Mouse (Mus musculus) lung, postnatal 10 days (tissue): ENCODE data around the gene Apbb1ip.
A peak's percentile ranks its signal among the peaks of the same experiment; 100 is the strongest.

Source experiments
- DNase-seq: peaks from one replicate; pipeline ENCODE4 v3.0.0; 2021

Gene Apbb1ip

DNA sequence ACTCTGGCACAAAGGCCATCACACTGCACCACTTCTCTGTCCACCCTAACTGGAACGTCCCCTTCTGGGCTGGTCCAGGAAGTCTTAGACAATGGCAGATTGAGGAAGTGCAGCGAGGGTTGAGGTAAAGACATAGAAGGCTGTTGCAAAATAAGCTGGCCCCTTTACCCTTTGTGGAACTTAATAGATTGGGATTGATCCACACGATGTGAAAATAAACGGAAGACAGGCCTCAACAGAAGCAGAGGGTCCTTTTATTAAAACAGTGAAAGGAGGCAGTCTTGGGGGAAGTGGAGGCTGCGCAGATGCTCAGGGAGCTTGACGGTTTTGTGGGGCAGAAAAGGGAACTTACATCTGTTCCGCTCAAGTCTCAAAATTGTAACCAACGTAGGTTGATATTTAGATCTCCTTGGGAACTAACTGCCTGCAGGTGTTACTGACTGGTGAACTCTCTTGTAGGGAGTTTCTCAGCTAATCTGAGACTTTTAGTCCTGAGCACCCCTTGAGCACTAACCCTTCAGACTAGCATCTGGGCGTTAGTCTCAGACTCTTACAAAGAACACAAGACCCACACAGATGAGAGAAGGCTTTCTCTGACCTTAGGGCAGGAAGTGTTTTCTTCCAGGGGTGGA is at the start of gene Apbb1ip:
Gene Apbb1ip, plus strand, starts transcription at position 546 of the 632 bp plus-strand sequence.
- peak; percentile 30 for DNase-seq

GRCm38 (mm10) chr2:22727113-22727512 is 46.8 kb upstream of the Apbb1ip start:
- DNase-seq = no peak

GRCm38 (mm10) chr2:22736134-22736533 is 37.8 kb upstream of the Apbb1ip start:
- no peak for DNase-seq

- DNase-seq = no peak
Observed at GRCm38 (mm10) chr2:22739369-22739768, 34.5 kb upstream of the Apbb1ip start.

DNA sequence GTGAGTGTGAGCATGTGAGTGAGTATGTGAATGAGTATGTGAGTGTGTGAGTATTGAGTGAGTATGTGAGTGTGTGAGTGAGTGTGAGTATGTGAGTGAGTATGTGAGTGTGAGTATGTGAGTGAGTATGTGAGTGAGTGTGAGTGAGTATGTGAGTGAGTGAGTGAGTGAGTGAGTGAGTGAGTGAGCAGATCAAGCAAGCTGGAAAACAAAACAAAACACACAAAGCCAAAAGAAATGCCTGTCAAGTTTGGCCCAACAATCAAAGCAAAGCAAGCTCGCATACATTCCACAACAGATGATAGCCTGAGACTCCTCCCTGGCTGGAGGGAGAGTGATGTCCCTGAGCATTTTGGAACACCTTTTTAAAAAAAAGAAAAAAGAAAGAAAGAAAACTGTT is 33.5 kb upstream of the Apbb1ip start:
- DNase-seq = no peak

- no peak for DNase-seq
Observed at GRCm38 (mm10) chr2:22741222-22741621, 32.7 kb upstream of the Apbb1ip start.

GRCm38 (mm10) chr2:22744121-22744761 is 29.7 kb upstream of the Apbb1ip start:
- peak; percentile 20 for DNase-seq

GRCm38 (mm10) chr2:22744876-22745275 is 29.0 kb upstream of the Apbb1ip start:
- no peak for DNase-seq

DNA sequence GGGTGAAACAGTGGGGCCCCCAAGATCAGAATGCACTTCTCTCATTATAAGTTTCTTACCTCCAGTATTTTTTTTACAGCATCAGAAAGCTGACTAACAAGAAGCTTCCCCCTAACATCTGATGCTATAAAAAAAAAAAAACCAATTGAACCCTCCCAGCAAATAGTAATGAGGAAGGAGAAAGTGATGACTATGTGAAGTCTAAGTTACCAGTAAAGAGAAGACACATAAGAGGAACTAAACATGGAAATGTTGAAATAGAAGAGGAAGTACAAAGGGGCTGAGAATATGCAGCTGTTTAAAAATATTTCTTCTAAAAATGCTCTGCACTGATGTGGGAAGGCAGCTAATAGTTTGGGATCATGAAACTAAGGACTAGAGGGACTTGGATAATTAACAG is 27.1 kb upstream of the Apbb1ip start:
- no peak for DNase-seq

DNA sequence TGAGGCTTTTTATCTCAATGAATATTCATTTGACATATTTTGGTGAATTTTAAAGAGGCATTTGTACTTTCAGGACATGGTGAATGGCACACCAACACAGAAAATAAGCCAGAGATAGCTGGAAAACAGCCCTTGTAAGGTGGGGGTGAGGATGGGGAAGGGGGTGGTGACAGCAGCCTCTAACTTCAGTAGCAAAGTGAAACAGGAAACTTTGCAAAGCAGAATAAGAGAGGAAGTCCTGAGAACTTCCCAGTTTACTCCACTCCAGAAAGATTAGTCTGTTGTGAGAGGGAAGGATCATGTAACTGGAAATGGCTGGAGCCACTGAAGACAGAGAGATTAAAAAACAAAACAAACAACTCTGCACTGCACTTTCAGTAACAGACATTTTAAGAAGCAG is 26.0 kb upstream of the Apbb1ip start:
- DNase-seq = no peak

DNA sequence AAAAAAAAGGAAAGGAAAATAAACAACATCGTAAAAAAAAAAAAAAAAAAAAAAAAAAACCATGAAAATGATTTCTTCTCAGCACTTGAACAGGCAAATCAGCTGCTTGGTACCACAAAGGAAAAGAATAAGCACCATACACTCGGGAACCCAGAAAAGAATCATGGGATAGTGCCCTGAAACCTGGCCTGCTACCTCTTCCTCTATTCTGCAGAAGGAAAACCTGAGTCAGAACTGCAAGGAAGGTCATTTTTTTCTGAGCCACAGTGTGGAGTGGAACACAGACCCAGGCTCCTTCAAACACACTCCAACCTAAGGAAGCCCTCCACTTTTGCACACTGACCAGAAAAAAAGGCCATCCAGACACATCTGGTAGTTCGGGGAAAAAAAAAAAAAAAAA is 24.1 kb upstream of the Apbb1ip start:
- DNase-seq = no peak

GRCm38 (mm10) chr2:22752492-22752891 is 21.4 kb upstream of the Apbb1ip start:
- DNase-seq = no peak

DNA sequence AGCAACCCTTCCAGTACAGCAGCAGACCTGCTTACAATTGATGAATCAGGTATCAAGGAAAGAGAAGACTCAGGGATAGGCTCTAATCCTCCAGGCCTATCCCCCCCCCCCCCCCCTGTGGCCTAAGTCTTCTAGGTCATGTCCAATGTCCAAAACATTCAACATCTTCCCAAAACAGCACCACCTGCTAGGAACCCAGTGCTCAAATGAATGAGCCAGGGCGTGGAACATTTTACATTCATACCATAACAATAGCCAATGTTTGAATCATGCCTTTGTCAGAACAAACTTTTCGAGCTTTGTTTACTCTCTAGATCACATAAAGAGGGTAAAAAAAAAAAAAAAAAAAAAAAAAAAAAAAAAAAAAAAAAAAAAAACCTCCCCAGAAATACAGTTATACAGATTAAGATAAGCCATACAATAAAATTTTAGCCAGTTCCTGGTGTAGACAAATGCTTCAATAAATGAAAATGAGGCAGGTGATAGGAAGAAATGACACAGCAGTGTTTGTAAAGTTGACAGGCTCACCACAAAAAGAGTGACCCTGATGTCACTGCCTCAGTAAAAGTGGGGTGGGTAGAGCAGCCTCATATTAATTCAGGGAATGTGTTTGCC is 20.3 kb upstream of the Apbb1ip start:
- DNase-seq = no peak

DNA sequence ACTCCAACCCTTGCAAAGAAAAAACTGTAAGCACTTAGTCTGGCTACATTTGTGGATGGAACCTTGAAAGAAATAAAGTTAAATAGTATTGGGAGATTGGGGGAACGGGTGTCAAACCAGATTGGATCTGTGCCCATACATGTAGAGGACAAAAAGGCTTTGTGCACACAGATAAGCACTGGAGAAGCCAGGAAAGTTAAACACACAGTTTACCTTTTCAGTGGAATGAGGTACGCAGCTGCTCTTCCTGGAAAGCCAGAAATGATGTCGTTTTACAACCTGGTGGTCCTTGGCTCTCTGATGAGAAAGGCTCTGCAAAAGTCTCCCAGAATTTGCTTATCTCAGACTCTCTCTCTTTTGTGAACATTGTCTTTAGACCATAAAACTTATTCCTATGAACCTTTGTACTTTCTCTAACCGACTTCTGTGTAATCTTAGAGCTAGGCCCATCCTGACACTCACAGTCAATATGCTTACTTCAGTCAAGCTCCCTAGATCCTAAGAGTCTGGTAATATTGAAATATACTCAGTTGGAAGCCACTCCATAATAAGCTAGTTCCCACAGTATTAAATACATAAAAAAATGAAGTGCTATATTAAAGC is 19.6 kb upstream of the Apbb1ip start:
- DNase-seq = no peak

- DNase-seq = no peak
Observed at GRCm38 (mm10) chr2:22755561-22755960, 18.3 kb upstream of the Apbb1ip start.

DNA sequence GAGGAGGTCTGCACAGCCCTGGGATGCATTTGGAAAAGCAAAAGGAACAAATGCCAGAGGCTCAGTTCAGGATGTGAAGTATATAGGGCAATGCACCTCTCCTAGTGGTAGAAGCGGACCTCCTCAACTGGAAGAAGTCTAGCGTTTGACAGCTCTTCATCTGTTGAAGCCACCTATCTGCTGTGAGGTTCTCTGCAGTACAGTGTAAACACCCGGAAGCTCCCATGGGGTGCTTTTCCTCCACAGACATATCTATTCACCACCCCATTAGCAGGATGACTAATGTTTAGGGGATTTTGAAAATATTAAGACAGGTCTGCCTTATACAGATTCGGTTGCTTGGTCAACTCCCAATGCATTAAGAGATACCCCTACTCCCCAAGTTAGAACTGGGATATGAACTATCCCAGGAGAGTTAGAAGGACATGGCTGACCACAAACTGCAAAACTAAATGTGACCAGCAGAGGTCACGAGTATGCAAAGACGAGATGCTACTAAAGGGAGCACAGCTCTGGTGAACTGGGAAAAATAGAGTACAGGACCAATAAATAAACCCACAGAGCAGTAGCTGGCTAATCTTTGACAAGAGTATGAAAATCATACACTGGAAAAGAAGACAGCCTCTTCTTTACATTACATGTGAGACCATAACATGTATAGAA is 15.5 kb upstream of the Apbb1ip start:
- DNase-seq = peak; percentile 76

- DNase-seq = no peak
Observed at GRCm38 (mm10) chr2:22760452-22760851, 13.4 kb upstream of the Apbb1ip start.

GRCm38 (mm10) chr2:22761103-22761521 is 12.8 kb upstream of the Apbb1ip start:
- DNase-seq = no peak

DNA sequence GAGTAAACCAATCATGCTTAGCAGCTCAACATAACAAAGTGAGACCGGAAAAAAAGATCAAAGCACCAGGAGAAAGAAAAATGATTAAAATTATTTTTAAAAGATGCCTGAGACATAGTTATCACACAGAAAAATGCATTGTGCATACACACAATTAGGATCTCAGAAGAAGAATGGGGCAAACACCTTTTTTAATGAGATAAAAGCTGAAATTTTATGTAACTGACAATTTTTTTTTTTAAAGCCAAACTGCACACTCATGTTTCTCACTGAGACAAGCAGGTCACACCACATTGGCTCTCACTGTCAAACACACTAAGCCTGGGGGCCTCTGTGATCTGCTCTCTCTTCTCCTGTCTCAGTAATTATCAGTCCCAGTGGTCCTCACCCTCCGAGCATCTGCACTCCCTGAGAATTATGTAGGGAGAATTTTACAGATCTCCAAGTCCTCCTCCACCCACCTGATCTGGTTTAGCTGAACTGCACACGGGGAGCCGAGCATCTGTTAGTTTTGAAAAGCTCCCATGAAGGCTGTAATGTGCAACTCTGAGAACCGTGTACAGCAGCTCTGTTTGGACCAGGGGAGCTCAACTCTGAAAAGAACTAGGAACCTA is 9.0 kb upstream of the Apbb1ip start:
- no peak for DNase-seq

- peak; percentile 8 for DNase-seq
Observed at GRCm38 (mm10) chr2:22771311-22771710, 2.6 kb upstream of the Apbb1ip start.

DNA sequence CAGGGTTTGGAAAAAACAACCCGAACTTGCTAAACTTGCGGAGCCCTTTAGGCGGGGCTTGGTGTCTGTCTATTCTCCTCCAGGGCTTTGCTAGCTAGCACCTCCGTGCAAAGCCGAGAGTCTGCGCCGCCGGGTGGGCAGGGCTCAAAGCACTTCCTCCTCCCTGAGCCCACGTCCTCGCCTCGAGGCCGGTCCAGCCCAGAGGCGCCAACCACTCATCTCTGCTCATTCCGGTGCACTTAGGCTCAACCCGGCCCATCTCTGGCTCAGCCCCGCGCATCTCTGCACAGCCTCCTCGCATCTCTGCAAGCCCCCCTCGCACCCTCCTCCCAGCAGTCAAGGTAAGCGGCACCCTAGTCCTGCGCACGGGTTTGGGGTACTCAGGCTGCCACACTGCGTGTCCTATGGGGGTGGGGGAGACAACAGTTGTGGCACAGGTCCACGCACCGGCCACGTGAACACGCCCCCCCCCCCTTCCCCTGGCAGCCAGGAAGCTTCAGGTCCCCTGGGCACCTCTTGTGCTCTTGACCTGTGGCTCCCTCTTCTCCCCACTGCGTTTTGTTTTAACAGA is 372 bp downstream of the Apbb1ip start:
- peak; percentile 73 for DNase-seq

DNA sequence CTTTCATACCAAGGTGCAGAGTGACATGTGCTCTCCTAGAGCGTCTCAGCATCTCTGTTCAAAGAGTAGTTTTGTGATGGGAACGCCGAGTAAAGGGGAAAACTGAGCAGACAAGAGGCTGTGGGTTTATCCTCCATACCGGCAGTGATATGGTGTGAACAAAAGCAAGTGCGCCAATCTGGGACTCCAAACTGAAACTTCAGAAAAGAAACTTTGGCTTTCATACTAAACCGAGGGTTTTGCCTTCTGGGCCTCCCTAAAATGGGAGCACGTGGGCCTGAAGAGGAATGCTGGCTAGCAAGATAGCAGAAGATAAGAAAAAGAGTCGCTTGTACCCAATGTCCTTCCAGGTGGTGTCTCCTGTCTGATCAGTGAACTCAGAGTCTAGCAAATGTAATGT is 1.3 kb downstream of the Apbb1ip start:
- no peak for DNase-seq

DNA sequence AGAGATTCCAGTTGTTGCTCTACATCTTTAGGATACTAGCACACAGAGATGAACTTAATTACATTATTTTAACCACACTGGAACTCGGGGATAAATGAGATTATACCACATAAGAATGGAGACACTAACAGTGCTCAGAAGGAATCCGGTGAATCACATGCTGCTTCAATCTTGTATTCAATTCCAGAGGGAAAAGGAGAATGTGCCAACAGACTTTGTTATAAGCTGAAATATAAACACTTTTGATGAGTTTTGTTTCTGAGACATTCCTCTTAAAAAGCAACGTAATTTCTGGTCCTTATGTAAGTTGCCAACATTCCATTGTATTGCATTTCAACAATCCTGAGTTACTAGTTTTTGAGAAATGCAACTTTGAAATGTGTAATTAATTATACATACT is 1.8 kb downstream of the Apbb1ip start:
- no peak for DNase-seq
